Mouse (Mus musculus) midbrain, embryonic 13.5 days (tissue): Measurements from ENCODE around the gene Fbxw20. TPM values are rescaled to one million over a fixed set of nuclear protein-coding genes. Genes with fewer than 3 reads are reported as not detected.
"Not testable (repeated sequence)": the region's sequence is repeated elsewhere in the genome, so short reads cannot be mapped to it uniquely, and the experiment has no call there.

Experiments used
- ATAC-seq: fragments of 200-750 bp; cut with Nextera tagmentation; 2 replicates; pipeline ENCODE4 v1.8.0; 2017; ENCODE audit warnings: mild to moderate bottlenecking, moderate TSS enrichment, moderate library complexity
- H3K27ac ChIP-seq: fragments of 300-500 bp; sonication (generic); 2 replicates; pipeline ENCODE4 v1.5.1; 2015; ENCODE audit warnings: inconsistent platforms, mild to moderate bottlenecking, moderate library complexity
- H3K27me3 ChIP-seq: fragments of 300-500 bp; sonication (generic); 2 replicates; pipeline ENCODE4 v1.6.1; 2015; ENCODE audit warnings: mild to moderate bottlenecking, inconsistent platforms
- H3K36me3 ChIP-seq: fragments of 300-500 bp; sonication (generic); 2 replicates; pipeline ENCODE4 v1.6.1; 2015; ENCODE audit warnings: mild to moderate bottlenecking, inconsistent platforms
- H3K4me1 ChIP-seq: fragments of 300-500 bp; sonication (generic); replicated peaks from 2 replicates; pipeline ENCODE4 v1.6.1; 2015; ENCODE audit warnings: inconsistent platforms
- H3K4me2 ChIP-seq: fragments of 300-500 bp; sonication (generic); replicated peaks from 2 replicates; pipeline ENCODE4 v1.6.1; 2015; ENCODE audit warnings: moderate library complexity, mild to moderate bottlenecking, inconsistent platforms
- H3K4me3 ChIP-seq: fragments of 300-500 bp; sonication (generic); replicated peaks from 2 replicates; pipeline ENCODE4 v1.5.1; 2015; ENCODE audit warnings: mild to moderate bottlenecking, inconsistent platforms
- H3K9ac ChIP-seq: fragments of 300-500 bp; sonication (generic); replicated peaks from 2 replicates; pipeline ENCODE4 v1.6.1; 2015; ENCODE audit warnings: mild to moderate bottlenecking, inconsistent platforms
- H3K9me3 ChIP-seq: fragments of 300-500 bp; sonication (generic); 2 replicates; pipeline ENCODE4 v1.6.1; 2016; ENCODE audit warnings: mild to moderate bottlenecking, inconsistent platforms
- WGBS: fragments of 180-500 bp; shearing (Covaris S2); methylation state at CpG from one replicate; pipeline ENCODE4 v1.1.7; 2015; 5-methylcytosine and 5-hydroxymethylcytosine counted together
- polyA plus RNA-seq: library from polyadenylated mRNA; unstranded; fragments of >200 nt; fragmentation: Nextera tagmentation; extraction: Ambion mirVana; gene quantifications from 2 replicates; pipeline ENCODE4 v1.2.1, GENCODE M21; 2015

Gene Fbxw20
- polyA plus RNA-seq = not detected in 2 replicates

GRCm38 (mm10) chr9:109234654-109235053, at the start of gene Fbxw20:
Gene Fbxw20, minus strand, starts transcription at chr9:109234754.
- WGBS = 92% methylated on average over 1 of the region's 1 CpGs
- H3K9ac ChIP-seq = no peak within 1 kb of the TSS
- no peak within 1 kb of the TSS for H3K4me3 ChIP-seq
- no peaks in the 10 kb centered on the region for H3K36me3 ChIP-seq
- no peaks in the 10 kb centered on the region for H3K9me3 ChIP-seq
- H3K4me1 ChIP-seq = no peaks in the 10 kb centered on the region
- H3K27me3 ChIP-seq = no peaks in the 10 kb centered on the region
- no peak for ATAC-seq
- H3K4me2 ChIP-seq = no peak within 1 kb of the TSS
- H3K27ac ChIP-seq = no peak within 1 kb of the TSS

- Histone ChIP-seq H3K4me3 (no peak overlapping the region), H3K9ac (no peak overlapping the region), H3K27ac (no peak overlapping the region), H3K27me3 (no peaks in the 10 kb centered on the region), H3K36me3 (no peaks in the 10 kb centered on the region), H3K4me1 (no peaks in the 10 kb centered on the region), H3K4me2 (no peak overlapping the region), H3K9me3 (peaks cover 2% of the 10 kb centered on the region; the same call in 1 of the 2 replicates)
- 81% methylated on average over 2 of the region's 2 CpGs for WGBS
- ATAC-seq = no peak
Measured at GRCm38 (mm10) chr9:109263041-109263440, 28.5 kb upstream of the Fbxw20 start.

- no peaks in the 10 kb centered on the region for H3K36me3 ChIP-seq
- H3K9me3 ChIP-seq = no peaks in the 10 kb centered on the region
- ATAC-seq = no peak
- no peak overlapping the region for H3K4me2 ChIP-seq
- WGBS = 71% methylated on average over 6 of the region's 6 CpGs
- H3K27me3 ChIP-seq = no peaks in the 10 kb centered on the region
- H3K9ac ChIP-seq = no peak overlapping the region
- H3K4me1 ChIP-seq = no peaks in the 10 kb centered on the region
- no peak overlapping the region for H3K4me3 ChIP-seq
- H3K27ac ChIP-seq = no peak overlapping the region
Measured at GRCm38 (mm10) chr9:109218449-109218848, 16.1 kb downstream of the Fbxw20 start.

- not testable (repeated sequence) for ATAC-seq, H3K27ac ChIP-seq
- 63% methylated on average over 1 of the region's 1 CpGs for WGBS
Measured at GRCm38 (mm10) chr9:109201347-109201746, 33.2 kb downstream of the Fbxw20 start.

GRCm38 (mm10) chr9:109200349-109200748, 34.2 kb downstream of the Fbxw20 start:
- Histone ChIP-seq H3K9ac (no peak overlapping the region), H3K4me1 (no peaks in the 10 kb centered on the region), H3K36me3 (no peaks in the 10 kb centered on the region), H3K9me3 (no peaks in the 10 kb centered on the region), H3K4me2 (no peak overlapping the region), H3K27ac (no peak overlapping the region), H3K4me3 (no peak overlapping the region), H3K27me3 (no peaks in the 10 kb centered on the region)
- ATAC-seq = no peak
- 97% methylated on average over 1 of the region's 1 CpGs for WGBS

More at GRCm38 (mm10) chr9:109201347-109201746, 33.2 kb downstream of the Fbxw20 start:
- not testable (repeated sequence) for H3K4me1 ChIP-seq, H3K4me2 ChIP-seq, H3K27me3 ChIP-seq, H3K4me3 ChIP-seq, H3K9ac ChIP-seq, H3K9me3 ChIP-seq, H3K36me3 ChIP-seq

- no peaks in the 10 kb centered on the region for H3K36me3 ChIP-seq
- H3K27me3 ChIP-seq = no peaks in the 10 kb centered on the region
- 91% methylated on average over 1 of the region's 1 CpGs for WGBS
- no peak overlapping the region for H3K4me2 ChIP-seq
- H3K9ac ChIP-seq = no peak overlapping the region
- H3K4me3 ChIP-seq = no peak overlapping the region
- no peaks in the 10 kb centered on the region for H3K9me3 ChIP-seq
- ATAC-seq = no peak
- H3K4me1 ChIP-seq = no peaks in the 10 kb centered on the region
- H3K27ac ChIP-seq = no peak overlapping the region
Measured at GRCm38 (mm10) chr9:109199353-109199752, 35.2 kb downstream of the Fbxw20 start.

- ATAC-seq, H3K4me1 ChIP-seq, H3K9ac ChIP-seq, H3K27ac ChIP-seq, H3K4me3 ChIP-seq, H3K27me3 ChIP-seq, H3K36me3 ChIP-seq, H3K4me2 ChIP-seq, H3K9me3 ChIP-seq: not testable (repeated sequence)
- WGBS = 76% methylated on average over 3 of the region's 3 CpGs
Measured at GRCm38 (mm10) chr9:109195875-109196274, 38.7 kb downstream of the Fbxw20 start, which contains the start of gene Fbxw13. Gene Fbxw13, minus strand, starts transcription at chr9:109195975.

- Histone ChIP-seq H3K27ac (no peak overlapping the region), H3K4me1 (no peaks in the 10 kb centered on the region), H3K27me3 (no peaks in the 10 kb centered on the region), H3K36me3 (no peaks in the 10 kb centered on the region), H3K4me2 (no peak overlapping the region), H3K4me3 (no peak overlapping the region), H3K9me3 (0 out of 2 replicates have a peak, but pooled peaks cover 7% of the 10 kb centered on the region), H3K9ac (no peak overlapping the region)
- no peak for ATAC-seq
- 86% methylated on average over 1 of the region's 1 CpGs for WGBS
Measured at GRCm38 (mm10) chr9:109177208-109177607, 57.3 kb downstream of the Fbxw20 start.

- WGBS = 82% methylated on average over 1 of the region's 1 CpGs
- Histone ChIP-seq H3K4me3 (no peak overlapping the region), H3K4me1 (no peaks in the 10 kb centered on the region), H3K27me3 (no peaks in the 10 kb centered on the region), H3K9ac (no peak overlapping the region), H3K4me2 (no peak overlapping the region), H3K27ac (no peak overlapping the region), H3K9me3 (0 out of 2 replicates have a peak, but pooled peaks cover 7% of the 10 kb centered on the region), H3K36me3 (no peaks in the 10 kb centered on the region)
- no peak for ATAC-seq
Measured at GRCm38 (mm10) chr9:109176301-109176700, 58.3 kb downstream of the Fbxw20 start.

Other genes with a start within 250 kb of the Fbxw20 start
- gene Ucn2, start 248.7 kb downstream of the Fbxw20 start, polyA plus RNA-seq = not detected in 2 replicates
- 24.4 and 30.6 TPM in 2 replicates for gene Pfkfb4, start 243.0 kb downstream of the Fbxw20 start, polyA plus RNA-seq
- 43.7 and 44.3 TPM in 2 replicates for gene Shisa5, start 196.2 kb downstream of the Fbxw20 start, polyA plus RNA-seq
- gene Trex1, start 175.0 kb downstream of the Fbxw20 start, polyA plus RNA-seq = 13.6 and 14.5 TPM in 2 replicates
- gene Atrip, start 160.6 kb downstream of the Fbxw20 start, polyA plus RNA-seq = 31.0 and 31.7 TPM in 2 replicates
- gene Ccdc51, start 152.3 kb downstream of the Fbxw20 start, polyA plus RNA-seq = 12.8 and 14.6 TPM in 2 replicates
- 724 and 757 TPM in 2 replicates for gene Tma7, start 152.2 kb downstream of the Fbxw20 start, polyA plus RNA-seq
- 28.2 and 33.3 TPM in 2 replicates for gene Plxnb1, start 139.4 kb downstream of the Fbxw20 start, polyA plus RNA-seq
- not detected in 2 replicates for gene Fbxw21, start 72.7 kb downstream of the Fbxw20 start, polyA plus RNA-seq
- not detected in 2 replicates for gene Fbxw13, start 38.8 kb downstream of the Fbxw20 start, polyA plus RNA-seq
- not detected in 2 replicates for gene Fbxw14, start 52.9 kb upstream of the Fbxw20 start, polyA plus RNA-seq
- not detected in 2 replicates for gene Fbxw28, start 104.9 kb upstream of the Fbxw20 start, polyA plus RNA-seq
- not detected in 2 replicates for gene Fbxw22, start 169.5 kb upstream of the Fbxw20 start, polyA plus RNA-seq
- not detected in 2 replicates for gene Fbxw16, start 214.4 kb upstream of the Fbxw20 start, polyA plus RNA-seq